Mouse (Mus musculus) gonadal fat pad, adult 2 months (tissue): ENCODE results near the gene Stat6. TPM values are rescaled to one million over a fixed set of nuclear protein-coding genes. Genes with fewer than 3 reads are reported as not detected.

ENCODE experiments used
- DNase-seq: peaks from one replicate; pipeline ENCODE4 v3.0.0-alpha.2; 2012; ENCODE audit warnings: low read depth
- polyA plus RNA-seq: library from polyadenylated mRNA; depleted of rRNA; stranded (reverse); fragments of >200 nt; gene quantifications from 2 replicates; pipeline ENCODE4 v1.2.3, GENCODE M21; 2012

Gene Stat6
- polyA plus RNA-seq, 1 experiment: 92.7 TPM

GRCm38 (mm10) chr10:127615034-127615374 lies 27.8 kb upstream of the Stat6 start:
- no peak for DNase-seq

GRCm38 (mm10) chr10:127615591-127615990 lies 27.2 kb upstream of the Stat6 start:
- DNase-seq: no peak

GRCm38 (mm10) chr10:127616261-127616679 lies 26.5 kb upstream of the Stat6 start:
- no peak for DNase-seq

- no peak for DNase-seq
Measured at GRCm38 (mm10) chr10:127617294-127617693, 25.5 kb upstream of the Stat6 start.

- DNase-seq: no peak
Measured at GRCm38 (mm10) chr10:127618173-127618572, 24.6 kb upstream of the Stat6 start.

- DNase-seq: no peak
Measured at GRCm38 (mm10) chr10:127619119-127619721, 23.6 kb upstream of the Stat6 start.

- no peak for DNase-seq
Measured at GRCm38 (mm10) chr10:127619941-127620405, 22.8 kb upstream of the Stat6 start.

GRCm38 (mm10) chr10:127620406-127621190 lies 22.2 kb upstream of the Stat6 start, which contains the start of gene Lrp1:
Gene Lrp1 (minus strand): TSS chr10:127621148.
- DNase-seq: no peak

GRCm38 (mm10) chr10:127621191-127622056 lies 21.4 kb upstream of the Stat6 start:
- DNase-seq: no peak

- DNase-seq: no peak
Measured at GRCm38 (mm10) chr10:127622057-127622392, 20.8 kb upstream of the Stat6 start.

- DNase-seq: no peak
Measured at GRCm38 (mm10) chr10:127622661-127623060, 20.1 kb upstream of the Stat6 start.

- DNase-seq: no peak
Measured at GRCm38 (mm10) chr10:127623439-127624216, 19.2 kb upstream of the Stat6 start.

GRCm38 (mm10) chr10:127626433-127626832 lies 16.4 kb upstream of the Stat6 start:
- DNase-seq: no peak

GRCm38 (mm10) chr10:127631261-127632214 lies 11.2 kb upstream of the Stat6 start:
- no peak for DNase-seq

- DNase-seq: no peak
Measured at GRCm38 (mm10) chr10:127632668-127633271, 10.0 kb upstream of the Stat6 start.

- DNase-seq: no peak
Measured at GRCm38 (mm10) chr10:127640421-127640820, 2.4 kb upstream of the Stat6 start.

- DNase-seq: no peak
Measured at GRCm38 (mm10) chr10:127641861-127642771, 670 bp upstream of the Stat6 start.

GRCm38 (mm10) chr10:127643553-127644238 lies 910 bp downstream of the Stat6 start:
- no peak for DNase-seq
